Mouse (Mus musculus): ENCODE data around the gene Usp34.

DNA sequence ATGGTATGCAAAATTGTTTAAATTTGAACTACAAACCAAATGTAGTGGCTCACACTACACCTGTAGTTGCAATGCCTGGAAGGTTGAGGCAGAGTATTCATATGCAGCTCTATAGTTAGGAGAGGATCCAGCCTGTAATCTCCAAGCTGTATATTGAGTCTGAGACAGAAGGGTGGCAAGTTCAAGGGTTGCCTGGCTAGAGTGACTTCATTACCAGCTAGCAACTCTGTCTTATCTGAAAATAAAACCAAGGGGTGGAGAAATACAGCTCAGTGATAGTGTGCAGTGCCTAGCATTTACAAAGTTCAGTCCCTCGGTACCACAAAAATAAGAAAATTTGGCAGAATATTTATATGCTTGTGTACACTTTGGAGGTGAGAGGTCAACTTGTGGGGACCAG is 46.5 kb upstream of the Usp34 start:
- TF ChIP-seq POLR2A (IDR thresholded peaks at IDR 0.05; ENCODE audit: extremely low read depth, insufficient read depth, low read length) (no peak), CTCF (IDR thresholded peaks at IDR 0.05; ENCODE audit: low read depth, low read length) (no peak)
